Mouse (Mus musculus) thymus, postnatal 0 days (tissue): ENCODE measurements around the gene Smurf2. TPM values are rescaled to one million over a fixed set of nuclear protein-coding genes. Genes with fewer than 3 reads are reported as not detected.

Source experiments
- DNase-seq: peaks from one replicate; pipeline ENCODE4 v3.0.0-alpha.2; 2015; ENCODE audit warnings: low spot score
- microRNA-seq: library from miRNA; unstranded; fragments of <30 nt; microRNA quantifications from one replicate; pipeline ENCODE4, GENCODE M21; 2016; ENCODE audit warnings: borderline number of aligned reads
- polyA plus RNA-seq: library from polyadenylated mRNA; unstranded; fragments of >200 nt; fragmentation: Nextera tagmentation; extraction: Ambion mirVana; gene quantifications from 2 replicates; pipeline ENCODE4 v1.2.1, GENCODE M21; 2015

Smurf2 gene
- polyA plus RNA-seq, 1 experiment from 2014 or later = 8.7 TPM

GRCm38 (mm10) chr11:106778589-106779387, 141.7 kb downstream of the Smurf2 start:
- no peak for DNase-seq

DNA sequence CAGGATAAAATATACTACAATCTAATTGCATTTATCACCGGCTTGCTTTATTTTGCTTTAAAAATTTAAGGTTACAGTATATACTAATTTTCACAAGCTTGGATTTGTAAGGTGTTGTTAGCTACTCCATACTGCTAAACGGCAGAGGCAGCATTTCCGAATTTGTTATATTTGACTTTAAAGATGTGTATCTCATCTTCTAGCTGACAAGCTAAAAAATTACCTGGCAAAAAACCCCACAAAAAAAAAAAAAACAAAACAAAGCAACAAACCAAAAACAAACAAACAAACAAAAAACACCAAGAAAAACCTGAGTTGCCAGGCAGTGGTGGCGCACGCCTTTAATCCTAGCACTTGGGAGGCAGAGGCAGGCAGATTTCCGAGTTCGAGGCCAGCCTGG, 142.4 kb downstream of the Smurf2 start:
- DNase-seq = no peak

GRCm38 (mm10) chr11:106777395-106777794, 143.1 kb downstream of the Smurf2 start:
- DNase-seq = no peak

GRCm38 (mm10) chr11:106776960-106777359, 143.6 kb downstream of the Smurf2 start:
- DNase-seq = no peak

DNA sequence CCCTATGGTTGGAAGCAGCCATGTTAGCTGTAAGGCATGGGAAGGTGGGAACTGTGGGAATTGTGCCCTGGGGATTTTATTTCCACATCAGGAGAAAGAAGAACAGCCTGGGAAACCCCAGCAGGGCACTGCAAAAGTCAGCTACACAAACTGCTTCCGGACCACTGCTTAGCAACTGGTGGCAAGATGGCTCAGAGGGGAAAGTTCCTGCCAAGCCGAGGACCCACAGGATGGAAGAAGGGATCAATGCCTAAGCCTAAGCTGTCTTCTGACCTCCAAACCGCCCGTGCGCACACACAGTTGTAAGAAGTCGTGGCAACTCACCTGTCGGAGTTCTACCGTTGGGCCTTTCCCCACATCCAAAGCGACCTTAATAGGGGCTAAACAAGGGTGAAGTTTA, 147.5 kb downstream of the Smurf2 start:
- DNase-seq = no peak

DNA sequence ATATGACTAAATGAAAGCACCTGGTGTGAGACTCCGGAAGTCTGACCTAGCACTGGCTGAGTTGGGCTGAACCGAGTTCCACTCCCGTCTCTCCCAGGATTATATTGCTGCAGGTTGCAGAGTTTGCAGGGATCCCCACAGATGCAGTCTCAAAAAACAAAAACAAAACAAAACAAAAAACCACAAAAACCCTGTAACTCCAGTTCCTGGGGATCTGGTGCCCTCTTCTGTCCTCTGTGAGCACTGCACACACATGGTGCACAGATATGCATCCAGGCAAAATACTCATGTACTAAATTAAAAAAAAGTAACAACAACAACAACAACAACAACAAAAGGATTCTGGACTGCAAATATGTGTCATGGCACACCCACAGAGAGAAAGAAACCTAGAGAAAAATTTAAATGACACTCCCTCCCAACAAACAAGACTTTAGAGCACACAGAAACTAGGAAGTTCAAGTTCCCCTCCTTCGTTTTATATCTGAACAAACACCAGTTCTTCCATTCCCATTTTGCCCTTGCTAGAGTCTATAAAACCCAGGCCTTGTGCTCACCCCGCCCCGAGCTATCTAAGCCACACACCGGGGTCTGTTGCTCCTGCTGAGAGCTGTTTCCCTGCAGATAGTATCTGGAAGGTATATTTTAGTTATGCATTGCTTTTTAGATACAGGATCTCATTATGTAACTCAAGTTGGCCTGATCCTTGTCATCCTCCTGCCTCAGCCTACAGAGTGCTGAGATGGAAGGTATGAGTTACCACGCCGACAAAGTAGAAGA, 150.1 kb downstream of the Smurf2 start:
- peak; percentile 68 for DNase-seq

Small RNA genes within 50 kb of the gene (microRNA-seq; reads per million reads assigned to microRNA genes)
- gene Gm25994 (not detected), gene Gm27322 (1.2 reads per million), gene Mir3064 (7.5 reads per million, percentile 13 among the genes with 10 or more reads in this experiment)

Other genes with a start within 250 kb of the Smurf2 start
- 60.8 and 61.8 TPM in 2 replicates for gene Pecam1, start 170.1 kb downstream of the Smurf2 start, polyA plus RNA-seq
- 8.2 and 11.4 TPM in 2 replicates for gene Milr1, start 169.5 kb downstream of the Smurf2 start, polyA plus RNA-seq
- 18.9 and 19.1 TPM in 2 replicates for gene Polg2, start 141.2 kb downstream of the Smurf2 start, polyA plus RNA-seq
- 417 and 435 TPM in 2 replicates for gene Ddx5, start 131.5 kb downstream of the Smurf2 start, polyA plus RNA-seq
- 20.7 and 23.6 TPM in 2 replicates for gene Cep95, start 131.5 kb downstream of the Smurf2 start, polyA plus RNA-seq
- 427 and 439 TPM in 2 replicates for gene Kpna2, start 78.8 kb upstream of the Smurf2 start, polyA plus RNA-seq
- gene 1810010H24Rik, start 105.0 kb upstream of the Smurf2 start, polyA plus RNA-seq = 2.2 and 2.8 TPM in 2 replicates
- gene Bptf, start 211.4 kb upstream of the Smurf2 start, polyA plus RNA-seq = 35.3 and 54.9 TPM in 2 replicates